Mouse (Mus musculus): ENCODE data around the gene Cenpx. TPM values are rescaled to one million over a fixed set of nuclear protein-coding genes. Genes with fewer than 3 reads are reported as not detected.
A peak's percentile ranks its signal among the peaks of the same experiment; 100 is the strongest.
"Not testable (repeated sequence)": the region's sequence is repeated elsewhere in the genome, so short reads cannot be mapped to it uniquely, and the experiment has no call there.

The Cenpx gene
- polyA plus RNA-seq, 1 experiment from 2014 or later, result 135 TPM

DNA sequence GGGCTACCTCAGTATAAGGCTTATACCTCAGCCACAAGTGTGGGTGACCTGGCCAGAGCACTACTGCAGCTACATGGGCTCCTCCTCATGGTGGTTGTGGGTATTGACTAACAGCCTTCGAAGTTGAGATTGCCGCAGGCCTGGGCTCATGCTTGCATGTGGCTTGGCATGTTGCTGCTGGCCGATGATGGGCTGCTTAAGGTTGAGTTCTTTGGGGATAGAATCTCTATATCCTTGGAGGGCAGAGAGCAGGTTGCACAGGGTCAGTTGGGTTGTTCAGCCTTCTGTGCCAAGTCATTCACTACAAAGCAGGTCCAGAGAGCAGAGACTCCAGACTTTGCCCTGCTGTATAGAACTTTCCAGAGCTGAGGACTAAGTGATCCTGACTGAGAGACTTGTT, 33.6 kb downstream of the Cenpx start:
- ATAC-seq (ENCODE audit: insufficient number of reproducible peaks, insufficient read depth, low FRiP score, low read depth), result no peak
- H3K27me3 ChIP-seq (ENCODE audit: control insufficient read depth, insufficient read depth, low read length), result no peaks in the 10 kb centered on the region
- H3K27ac ChIP-seq (replicated peaks in 1 of 2; ENCODE audit: control insufficient read depth in 1 of 2, insufficient read depth in 1 of 2, low read depth in 2 of 2, low read length in 2 of 2), result no peak overlapping the region
- no peak overlapping the region for H3K4me3 ChIP-seq (ENCODE audit: control insufficient read depth in 1 of 2, insufficient read depth in 1 of 2, low read depth in 1 of 2, low read length in 2 of 2)
- 55% methylated on average over 3 of the region's 3 CpGs for WGBS
- H3K4me1 ChIP-seq (ENCODE audit: control insufficient read depth in 2 of 2, insufficient read depth in 2 of 2, low read length in 2 of 2), result peaks cover 1 to 3% of the 10 kb centered on the region in 2 experiments; a peak in 2 of 4 replicates
- no peak overlapping the region for H3K9ac ChIP-seq (ENCODE audit: low read length)
- H3K4me2 ChIP-seq (ENCODE audit: low read length), result no peak overlapping the region
- H3K9me3 ChIP-seq (ENCODE audit: control insufficient read depth, low read length), result no peaks in the 10 kb centered on the region
- peaks cover 70% of the 10 kb centered on the region for H3K36me3 ChIP-seq (ENCODE audit: control insufficient read depth, insufficient read depth, low read length)

DNA sequence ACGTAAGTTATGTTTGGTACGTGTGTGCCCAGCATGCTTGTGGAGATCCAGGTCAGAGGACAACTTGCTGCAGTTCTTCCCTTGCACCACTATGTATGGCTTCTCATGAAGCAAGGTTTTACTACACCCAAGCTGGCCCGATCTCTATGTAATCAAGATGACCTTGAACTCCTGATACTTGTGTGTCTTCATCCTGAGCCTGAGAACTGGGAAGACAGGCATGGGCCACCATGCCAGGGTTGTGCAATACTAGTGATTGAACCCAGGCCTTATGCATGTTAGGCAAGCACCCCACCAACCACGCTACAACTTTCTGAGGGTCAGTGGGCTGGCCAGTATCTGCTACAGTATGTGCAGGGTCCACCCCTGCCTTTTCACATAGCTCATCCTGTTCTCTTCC, 36.6 kb downstream of the Cenpx start:
- H3K4me2 ChIP-seq (ENCODE audit: low read length), result no peak overlapping the region
- WGBS, result 79% methylated on average over 4 of the region's 4 CpGs

DNA sequence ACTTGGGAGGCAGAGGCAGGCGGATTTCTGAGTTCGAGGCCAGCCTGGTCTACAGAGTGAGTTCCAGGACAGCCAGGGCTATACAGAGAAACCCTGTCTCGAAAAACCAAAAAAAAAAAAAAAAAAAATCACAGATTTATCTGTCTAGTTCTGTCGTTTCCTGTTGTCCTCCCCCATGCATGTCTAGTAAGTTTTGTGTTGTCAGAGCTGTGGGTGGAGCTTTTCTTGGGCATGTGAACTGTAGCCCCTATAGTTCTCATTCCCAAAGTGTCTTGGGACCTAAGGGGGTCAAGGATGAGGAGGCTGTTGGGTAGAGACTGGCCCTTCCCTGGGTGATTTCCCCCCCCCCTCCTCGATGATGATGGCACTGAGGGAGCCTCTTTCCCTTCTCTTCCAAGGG, 37.7 kb downstream of the Cenpx start:
- not testable (repeated sequence) for H3K4me3 ChIP-seq (ENCODE audit: control insufficient read depth in 1 of 2, insufficient read depth in 1 of 2, low read depth in 1 of 2, low read length in 2 of 2); H3K9ac ChIP-seq (ENCODE audit: low read length); H3K27ac ChIP-seq (replicated peaks in 1 of 2; ENCODE audit: control insufficient read depth in 1 of 2, insufficient read depth in 1 of 2, low read depth in 2 of 2, low read length in 2 of 2); H3K27me3 ChIP-seq (ENCODE audit: control insufficient read depth, insufficient read depth, low read length); ATAC-seq (ENCODE audit: insufficient number of reproducible peaks, insufficient read depth, low FRiP score, low read depth); H3K4me1 ChIP-seq (ENCODE audit: control insufficient read depth in 2 of 2, insufficient read depth in 2 of 2, low read length in 2 of 2); H3K4me2 ChIP-seq (ENCODE audit: low read length); H3K9me3 ChIP-seq (ENCODE audit: control insufficient read depth, low read length)
- peaks cover 40% of the 10 kb centered on the region for H3K36me3 ChIP-seq (ENCODE audit: control insufficient read depth, insufficient read depth, low read length)
- WGBS, result 75% methylated on average over 3 of the region's 5 CpGs

More for the DNA sequence above, 36.6 kb downstream of the Cenpx start:
- H3K4me1 ChIP-seq (ENCODE audit: control insufficient read depth in 2 of 2, insufficient read depth in 2 of 2, low read length in 2 of 2), result peaks cover 5% of the 10 kb centered on the region in 2 experiments
- no peak overlapping the region for H3K9ac ChIP-seq (ENCODE audit: low read length)
- no peak overlapping the region for H3K4me3 ChIP-seq (ENCODE audit: control insufficient read depth in 1 of 2, insufficient read depth in 1 of 2, low read depth in 1 of 2, low read length in 2 of 2)
- no peak for ATAC-seq (ENCODE audit: insufficient number of reproducible peaks, insufficient read depth, low FRiP score, low read depth)
- H3K27ac ChIP-seq (replicated peaks in 1 of 2; ENCODE audit: control insufficient read depth in 1 of 2, insufficient read depth in 1 of 2, low read depth in 2 of 2, low read length in 2 of 2), result no peak overlapping the region
- peaks cover 48% of the 10 kb centered on the region for H3K36me3 ChIP-seq (ENCODE audit: control insufficient read depth, insufficient read depth, low read length)
- H3K27me3 ChIP-seq (ENCODE audit: control insufficient read depth, insufficient read depth, low read length), result no peaks in the 10 kb centered on the region
- no peaks in the 10 kb centered on the region for H3K9me3 ChIP-seq (ENCODE audit: control insufficient read depth, low read length)

DNA sequence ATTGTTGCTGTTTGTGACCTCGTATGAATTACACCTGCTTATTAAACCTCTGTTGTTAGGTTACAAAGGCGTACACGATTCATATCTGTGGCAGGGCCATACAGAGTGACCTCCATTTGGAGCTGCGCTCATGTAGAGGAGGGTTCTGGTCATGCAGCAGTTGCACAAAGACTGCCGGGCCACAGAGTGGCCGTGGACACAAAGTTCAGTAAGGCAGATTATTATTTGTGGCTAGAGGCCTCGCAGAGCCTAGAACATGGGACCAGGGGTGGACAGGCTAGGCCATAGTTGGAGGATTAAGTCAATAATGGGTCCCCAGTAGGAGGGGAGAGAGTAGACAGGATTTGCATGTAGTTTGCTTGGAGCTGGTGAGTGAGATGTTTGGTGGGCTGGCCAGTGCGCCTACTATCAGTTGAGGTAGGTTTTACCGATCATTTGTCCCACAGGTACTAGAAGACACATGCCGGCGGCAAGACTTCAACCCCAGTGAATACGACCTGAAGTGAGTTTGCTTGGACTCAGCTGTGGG, 39.9 kb downstream of the Cenpx start:
- ATAC-seq (ENCODE audit: insufficient number of reproducible peaks, insufficient read depth, low FRiP score, low read depth), result no peak

DNA sequence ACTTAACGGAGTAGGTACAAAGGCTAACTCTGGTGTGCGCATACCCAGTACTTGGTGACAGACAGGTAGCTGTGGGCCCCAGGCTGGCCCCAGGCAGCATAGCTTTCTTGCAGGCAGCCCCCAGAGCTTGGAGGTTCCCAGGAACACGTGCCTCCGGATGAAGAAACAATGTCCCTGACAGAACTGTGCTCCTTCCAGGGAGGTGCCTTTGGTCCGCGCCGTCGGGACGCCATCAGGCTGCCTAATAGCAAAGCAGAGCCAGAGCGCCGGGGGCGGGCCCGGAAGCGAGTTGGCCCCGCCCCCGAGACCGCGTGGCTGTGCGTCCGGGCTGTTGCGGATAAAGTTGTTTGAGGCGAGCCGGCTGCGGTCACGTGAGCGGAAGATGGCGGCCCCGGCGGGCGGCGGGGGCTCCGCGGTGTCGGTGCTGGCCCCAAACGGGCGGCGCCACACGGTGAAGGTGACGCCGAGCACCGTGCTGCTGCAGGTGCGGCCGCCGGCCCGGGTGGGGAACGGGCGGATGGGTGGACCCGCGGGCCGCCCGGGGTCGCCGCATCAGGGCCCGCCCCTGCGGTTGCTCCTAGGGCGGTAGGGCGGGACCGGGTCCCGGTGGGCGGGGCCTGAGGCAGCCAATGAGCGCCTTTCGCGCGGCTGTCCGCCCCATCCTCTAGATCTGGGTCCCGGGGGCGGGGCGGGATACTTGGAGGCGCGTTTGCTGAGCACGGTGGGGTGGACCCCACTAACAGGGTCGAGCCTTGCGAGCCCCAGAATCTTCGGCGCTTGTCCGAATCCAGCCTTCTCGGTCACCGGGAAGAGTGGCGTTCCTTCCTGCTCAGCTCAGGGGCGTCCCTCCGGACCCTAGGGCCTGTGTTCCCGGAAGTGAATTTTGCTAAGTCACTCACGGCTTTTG, 40.6 kb downstream of the Cenpx start, which contains the start of gene Aspscr1:
Gene Aspscr1, plus strand, starts transcription at position 287 of the 907 bp plus-strand sequence.
- WGBS, result 1% methylated on average over 64 of the region's 83 CpGs
- peak; percentile 97 for ATAC-seq (ENCODE audit: insufficient number of reproducible peaks, insufficient read depth, low FRiP score, low read depth)
- H3K4me1 ChIP-seq (ENCODE audit: control insufficient read depth in 2 of 2, insufficient read depth in 2 of 2, low read length in 2 of 2), result peaks cover 5% of the 10 kb centered on the region in 2 experiments

More for the DNA sequence above, 39.9 kb downstream of the Cenpx start:
- peak overlapping the region; percentile 84 to 91 for H3K27ac ChIP-seq (replicated peaks in 1 of 2; ENCODE audit: control insufficient read depth in 1 of 2, insufficient read depth in 1 of 2, low read depth in 2 of 2, low read length in 2 of 2)
- H3K9ac ChIP-seq (ENCODE audit: low read length), result peak overlapping the region; percentile 88
- peaks cover 18% of the 10 kb centered on the region for H3K36me3 ChIP-seq (ENCODE audit: control insufficient read depth, insufficient read depth, low read length)
- H3K4me3 ChIP-seq (ENCODE audit: control insufficient read depth in 1 of 2, insufficient read depth in 1 of 2, low read depth in 1 of 2, low read length in 2 of 2), result peak overlapping the region; percentile 77 to 96
- H3K4me2 ChIP-seq (ENCODE audit: low read length), result peak overlapping the region; percentile 96
- WGBS, result 33% methylated on average over 12 of the region's 12 CpGs
- no peaks in the 10 kb centered on the region for H3K9me3 ChIP-seq (ENCODE audit: control insufficient read depth, low read length)
- H3K4me1 ChIP-seq (ENCODE audit: control insufficient read depth in 2 of 2, insufficient read depth in 2 of 2, low read length in 2 of 2), result peaks cover 5% of the 10 kb centered on the region in 2 experiments
- H3K27me3 ChIP-seq (ENCODE audit: control insufficient read depth, insufficient read depth, low read length), result no peaks in the 10 kb centered on the region

GRCm38 (mm10) chr11:120666617-120667016, 46.9 kb downstream of the Cenpx start:
- H3K9ac ChIP-seq (ENCODE audit: low read length), result 0 out of 2 replicates have a peak overlapping the region, but pooled peaks have one; percentile 11
- H3K4me1 ChIP-seq (ENCODE audit: control insufficient read depth in 2 of 2, insufficient read depth in 2 of 2, low read length in 2 of 2), result peaks cover 9 to 14% of the 10 kb centered on the region in 2 experiments
- H3K4me3 ChIP-seq (ENCODE audit: control insufficient read depth in 1 of 2, insufficient read depth in 1 of 2, low read depth in 1 of 2, low read length in 2 of 2), result no peak overlapping the region
- peaks cover 19% of the 10 kb centered on the region for H3K27me3 ChIP-seq (ENCODE audit: control insufficient read depth, insufficient read depth, low read length)
- no peaks in the 10 kb centered on the region for H3K9me3 ChIP-seq (ENCODE audit: control insufficient read depth, low read length)
- no peak overlapping the region for H3K27ac ChIP-seq (replicated peaks in 1 of 2; ENCODE audit: control insufficient read depth in 1 of 2, insufficient read depth in 1 of 2, low read depth in 2 of 2, low read length in 2 of 2)
- 7% methylated on average over 3 of the region's 3 CpGs for WGBS
- H3K36me3 ChIP-seq (ENCODE audit: control insufficient read depth, insufficient read depth, low read length), result no peaks in the 10 kb centered on the region
- no peak overlapping the region for H3K4me2 ChIP-seq (ENCODE audit: low read length)
- peak; percentile 31; the same call in 1 of the 2 replicates for ATAC-seq (ENCODE audit: insufficient number of reproducible peaks, insufficient read depth, low FRiP score, low read depth)

More for the DNA sequence above, 40.6 kb downstream of the Cenpx start, which contains the start of gene Aspscr1:
- Histone ChIP-seq H3K4me2 (ENCODE audit: low read length) (peak within 1 kb of the TSS; percentile 96), H3K4me3 (ENCODE audit: control insufficient read depth in 1 of 2, insufficient read depth in 1 of 2, low read depth in 1 of 2, low read length in 2 of 2) (peak within 1 kb of the TSS; percentile 77 to 96), H3K36me3 (ENCODE audit: control insufficient read depth, insufficient read depth, low read length) (peaks cover 11% of the 10 kb centered on the region; the same call in 1 of the 2 replicates), H3K27me3 (ENCODE audit: control insufficient read depth, insufficient read depth, low read length) (no peaks in the 10 kb centered on the region), H3K27ac (replicated peaks in 1 of 2; ENCODE audit: control insufficient read depth in 1 of 2, insufficient read depth in 1 of 2, low read depth in 2 of 2, low read length in 2 of 2) (peak within 1 kb of the TSS; percentile 84 to 91), H3K9ac (ENCODE audit: low read length) (peak within 1 kb of the TSS; percentile 88), H3K9me3 (ENCODE audit: control insufficient read depth, low read length) (no peaks in the 10 kb centered on the region)

DNA sequence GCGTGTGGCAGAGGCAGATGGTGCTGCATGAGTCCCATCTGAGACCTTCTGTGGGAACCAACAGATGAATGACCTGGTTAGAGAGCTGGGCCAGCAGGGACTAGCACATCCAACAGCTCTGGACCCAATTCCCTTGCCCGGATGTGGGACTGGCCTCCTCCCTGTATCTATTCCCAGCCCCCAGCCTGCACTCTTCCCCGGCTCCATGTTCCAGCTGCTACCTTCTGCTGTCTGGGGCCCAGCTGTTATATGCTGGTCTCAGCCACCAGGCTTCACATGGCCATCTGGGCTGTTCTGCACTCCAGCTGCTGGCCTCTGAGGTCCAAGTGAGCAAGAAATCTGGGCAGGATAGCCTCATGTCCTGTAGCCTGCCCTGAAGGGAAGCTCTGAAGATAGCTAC, 48.1 kb downstream of the Cenpx start:
- Histone ChIP-seq H3K27me3 (ENCODE audit: control insufficient read depth, insufficient read depth, low read length) (peaks cover 31% of the 10 kb centered on the region), H3K27ac (replicated peaks in 1 of 2; ENCODE audit: control insufficient read depth in 1 of 2, insufficient read depth in 1 of 2, low read depth in 2 of 2, low read length in 2 of 2) (no peak overlapping the region)

More for the DNA sequence above, 48.1 kb downstream of the Cenpx start:
- Histone ChIP-seq H3K36me3 (ENCODE audit: control insufficient read depth, insufficient read depth, low read length) (no peaks in the 10 kb centered on the region), H3K9ac (ENCODE audit: low read length) (no peak overlapping the region), H3K4me1 (ENCODE audit: control insufficient read depth in 2 of 2, insufficient read depth in 2 of 2, low read length in 2 of 2) (peaks cover 9 to 23% of the 10 kb centered on the region in 2 experiments), H3K9me3 (ENCODE audit: control insufficient read depth, low read length) (no peaks in the 10 kb centered on the region), H3K4me3 (ENCODE audit: control insufficient read depth in 1 of 2, insufficient read depth in 1 of 2, low read depth in 1 of 2, low read length in 2 of 2) (no peak overlapping the region), H3K4me2 (ENCODE audit: low read length) (no peak overlapping the region)
- ATAC-seq (ENCODE audit: insufficient number of reproducible peaks, insufficient read depth, low FRiP score, low read depth), result no peak
- 76% methylated on average over 3 of the region's 3 CpGs for WGBS

All from heart, embryonic 14.5 days (tissue).